Mouse (Mus musculus) forebrain, embryonic 15.5 days (tissue): Measurements from ENCODE around the gene Ggt1. TPM values are rescaled to one million over a fixed set of nuclear protein-coding genes. Genes with fewer than 3 reads are reported as not detected.
A peak's percentile ranks its signal among the peaks of the same experiment; 100 is the strongest.

ENCODE experiments used
- ATAC-seq: fragments of 200-750 bp; cut with Nextera tagmentation; replicated peaks from 2 replicates; pipeline ENCODE4 v1.8.0; 2017; ENCODE audit warnings: mild to moderate bottlenecking, moderate TSS enrichment, moderate library complexity
- H3K27ac ChIP-seq: fragments of 300-500 bp; sonication (generic); replicated peaks from 2 replicates; pipeline ENCODE4 v1.5.1; 2015; ENCODE audit warnings: mild to moderate bottlenecking, inconsistent platforms
- H3K27me3 ChIP-seq: fragments of 300-500 bp; sonication (generic); 2 replicates; pipeline ENCODE4 v1.6.1; 2015; ENCODE audit warnings: inconsistent platforms
- H3K36me3 ChIP-seq: fragments of 300-500 bp; sonication (generic); 2 replicates; pipeline ENCODE4 v1.6.1; 2015; ENCODE audit warnings: mild to moderate bottlenecking, inconsistent platforms
- H3K4me1 ChIP-seq: fragments of 300-500 bp; sonication (generic); 2 replicates; pipeline ENCODE4 v1.6.1; 2015; ENCODE audit warnings: inconsistent platforms
- H3K4me2 ChIP-seq: fragments of 300-500 bp; sonication (generic); replicated peaks from 2 replicates; pipeline ENCODE4 v1.6.1; 2015; ENCODE audit warnings: mild to moderate bottlenecking, inconsistent platforms
- H3K4me3 ChIP-seq: fragments of 300-500 bp; sonication (generic); 2 replicates; pipeline ENCODE4 v1.5.1; 2015; ENCODE audit warnings: mild to moderate bottlenecking, inconsistent platforms
- H3K9ac ChIP-seq: fragments of 300-500 bp; sonication (generic); replicated peaks from 2 replicates; pipeline ENCODE4 v1.6.1; 2015; ENCODE audit warnings: mild to moderate bottlenecking, inconsistent platforms
- H3K9me3 ChIP-seq: fragments of 300-500 bp; sonication (generic); 2 replicates; pipeline ENCODE4 v1.6.1; 2016; ENCODE audit warnings: inconsistent platforms
- WGBS: fragments of 180-500 bp; shearing (Covaris S2); methylation state at CpG from one replicate; pipeline ENCODE4 v1.1.7; 2015; ENCODE audit warnings: mixed read lengths; 5-methylcytosine and 5-hydroxymethylcytosine counted together
- polyA plus RNA-seq: library from polyadenylated mRNA; unstranded; fragments of >200 nt; fragmentation: Nextera tagmentation; extraction: Ambion mirVana; gene quantifications from 2 replicates; pipeline ENCODE4 v1.2.1, GENCODE M21; 2015

The Ggt1 gene
- polyA plus RNA-seq, 1 experiment from 2014 or later, result 0.67 TPM

GRCm38 (mm10) chr10:75610486-75610885 is 49.1 kb downstream of the Ggt1 start:
- Histone ChIP-seq H3K36me3 (no peaks in the 10 kb centered on the region), H3K9me3 (no peaks in the 10 kb centered on the region), H3K4me1 (no peaks in the 10 kb centered on the region), H3K27ac (no peak overlapping the region), H3K4me3 (no peak overlapping the region), H3K27me3 (no peaks in the 10 kb centered on the region), H3K4me2 (no peak overlapping the region), H3K9ac (no peak overlapping the region)
- WGBS, result 72% methylated on average over 7 of the region's 7 CpGs
- ATAC-seq, result no peak

GRCm38 (mm10) chr10:75616044-75616443 is 54.6 kb downstream of the Ggt1 start:
- no peaks in the 10 kb centered on the region for H3K4me1 ChIP-seq
- no peaks in the 10 kb centered on the region for H3K27me3 ChIP-seq
- H3K36me3 ChIP-seq, result no peaks in the 10 kb centered on the region
- no peak for ATAC-seq
- no peak overlapping the region for H3K4me2 ChIP-seq
- WGBS, result 92% methylated on average over 4 of the region's 4 CpGs
- no peak overlapping the region for H3K27ac ChIP-seq
- no peaks in the 10 kb centered on the region for H3K9me3 ChIP-seq
- no peak overlapping the region for H3K4me3 ChIP-seq
- H3K9ac ChIP-seq, result no peak overlapping the region

- Histone ChIP-seq H3K27me3 (no peaks in the 10 kb centered on the region), H3K36me3 (no peaks in the 10 kb centered on the region), H3K27ac (no peak overlapping the region), H3K9me3 (no peaks in the 10 kb centered on the region), H3K4me3 (no peak overlapping the region), H3K4me1 (no peaks in the 10 kb centered on the region), H3K4me2 (no peak overlapping the region), H3K9ac (no peak overlapping the region)
- WGBS, result 58% methylated on average over 3 of the region's 3 CpGs
- no peak for ATAC-seq
Observed at GRCm38 (mm10) chr10:75620818-75621217, 59.4 kb downstream of the Ggt1 start.

GRCm38 (mm10) chr10:75625920-75626319 is 64.5 kb downstream of the Ggt1 start:
- Histone ChIP-seq H3K9me3 (no peaks in the 10 kb centered on the region), H3K4me2 (no peak overlapping the region), H3K27me3 (no peaks in the 10 kb centered on the region), H3K36me3 (no peaks in the 10 kb centered on the region), H3K4me3 (no peak overlapping the region), H3K27ac (no peak overlapping the region), H3K9ac (no peak overlapping the region), H3K4me1 (no peaks in the 10 kb centered on the region)
- 57% methylated on average over 6 of the region's 6 CpGs for WGBS
- ATAC-seq, result no peak

- ATAC-seq, result no peak
- 71% methylated on average over 3 of the region's 3 CpGs for WGBS
- Histone ChIP-seq H3K27me3 (no peaks in the 10 kb centered on the region), H3K4me2 (no peak overlapping the region), H3K9me3 (no peaks in the 10 kb centered on the region), H3K4me1 (no peaks in the 10 kb centered on the region), H3K36me3 (no peaks in the 10 kb centered on the region), H3K4me3 (no peak overlapping the region), H3K9ac (no peak overlapping the region), H3K27ac (no peak overlapping the region)
Observed at GRCm38 (mm10) chr10:75626991-75627390, 65.6 kb downstream of the Ggt1 start.

GRCm38 (mm10) chr10:75627490-75627889 is 66.1 kb downstream of the Ggt1 start:
- H3K4me2 ChIP-seq, result no peak overlapping the region
- H3K4me1 ChIP-seq, result no peaks in the 10 kb centered on the region
- 60% methylated on average over 3 of the region's 3 CpGs for WGBS
- no peaks in the 10 kb centered on the region for H3K9me3 ChIP-seq
- no peak overlapping the region for H3K4me3 ChIP-seq
- H3K36me3 ChIP-seq, result no peaks in the 10 kb centered on the region
- ATAC-seq, result no peak
- H3K27ac ChIP-seq, result no peak overlapping the region
- no peaks in the 10 kb centered on the region for H3K27me3 ChIP-seq
- H3K9ac ChIP-seq, result no peak overlapping the region

- no peaks in the 10 kb centered on the region for H3K4me1 ChIP-seq
- ATAC-seq, result no peak
- H3K4me3 ChIP-seq, result no peak overlapping the region
- H3K36me3 ChIP-seq, result no peaks in the 10 kb centered on the region
- no peaks in the 10 kb centered on the region for H3K27me3 ChIP-seq
- no peak overlapping the region for H3K27ac ChIP-seq
- 66% methylated on average over 5 of the region's 5 CpGs for WGBS
- H3K4me2 ChIP-seq, result no peak overlapping the region
- no peaks in the 10 kb centered on the region for H3K9me3 ChIP-seq
- no peak overlapping the region for H3K9ac ChIP-seq
Observed at GRCm38 (mm10) chr10:75632633-75633032, 71.2 kb downstream of the Ggt1 start.

GRCm38 (mm10) chr10:75633048-75633447 is 71.6 kb downstream of the Ggt1 start:
- no peak overlapping the region for H3K9ac ChIP-seq
- 84% methylated on average over 5 of the region's 5 CpGs for WGBS
- no peak overlapping the region for H3K4me3 ChIP-seq
- no peaks in the 10 kb centered on the region for H3K36me3 ChIP-seq
- H3K27ac ChIP-seq, result no peak overlapping the region
- no peak overlapping the region for H3K4me2 ChIP-seq
- no peaks in the 10 kb centered on the region for H3K9me3 ChIP-seq
- no peaks in the 10 kb centered on the region for H3K4me1 ChIP-seq
- no peaks in the 10 kb centered on the region for H3K27me3 ChIP-seq
- peak; percentile 55; the same call in 1 of the 2 replicates for ATAC-seq

- no peaks in the 10 kb centered on the region for H3K27me3 ChIP-seq
- no peaks in the 10 kb centered on the region for H3K9me3 ChIP-seq
- no peak overlapping the region for H3K4me3 ChIP-seq
- no peak overlapping the region for H3K27ac ChIP-seq
- WGBS, result 77% methylated on average over 14 of the region's 14 CpGs
- H3K36me3 ChIP-seq, result no peaks in the 10 kb centered on the region
- H3K4me2 ChIP-seq, result no peak overlapping the region
- H3K9ac ChIP-seq, result no peak overlapping the region
- ATAC-seq, result no peak
- H3K4me1 ChIP-seq, result no peaks in the 10 kb centered on the region
Observed at GRCm38 (mm10) chr10:75633576-75634139, 72.3 kb downstream of the Ggt1 start.

- no peak overlapping the region for H3K4me2 ChIP-seq
- H3K4me1 ChIP-seq, result no peaks in the 10 kb centered on the region
- H3K27me3 ChIP-seq, result no peaks in the 10 kb centered on the region
- no peak for ATAC-seq
- 96% methylated on average over 8 of the region's 8 CpGs for WGBS
- no peak overlapping the region for H3K9ac ChIP-seq
- no peaks in the 10 kb centered on the region for H3K36me3 ChIP-seq
- H3K27ac ChIP-seq, result no peak overlapping the region
- H3K4me3 ChIP-seq, result no peak overlapping the region
- no peaks in the 10 kb centered on the region for H3K9me3 ChIP-seq
Observed at GRCm38 (mm10) chr10:75634610-75635009, 73.2 kb downstream of the Ggt1 start.

GRCm38 (mm10) chr10:75635019-75635692 is 73.8 kb downstream of the Ggt1 start:
- no peaks in the 10 kb centered on the region for H3K4me1 ChIP-seq
- no peak overlapping the region for H3K27ac ChIP-seq
- H3K4me2 ChIP-seq, result no peak overlapping the region
- H3K4me3 ChIP-seq, result no peak overlapping the region
- no peaks in the 10 kb centered on the region for H3K27me3 ChIP-seq
- 70% methylated on average over 14 of the region's 14 CpGs for WGBS
- H3K36me3 ChIP-seq, result no peaks in the 10 kb centered on the region
- no peak overlapping the region for H3K9ac ChIP-seq
- no peaks in the 10 kb centered on the region for H3K9me3 ChIP-seq
- ATAC-seq, result 0 out of 2 replicates have a peak, but pooled peaks have one; percentile 23

- Histone ChIP-seq H3K4me1 (no peaks in the 10 kb centered on the region), H3K4me3 (no peak overlapping the region), H3K36me3 (no peaks in the 10 kb centered on the region), H3K27me3 (no peaks in the 10 kb centered on the region), H3K4me2 (no peak overlapping the region), H3K9ac (no peak overlapping the region), H3K27ac (no peak overlapping the region), H3K9me3 (no peaks in the 10 kb centered on the region)
- WGBS, result 1% methylated on average over 9 of the region's 9 CpGs
- 0 out of 2 replicates have a peak, but pooled peaks have one; percentile 21 for ATAC-seq
Observed at GRCm38 (mm10) chr10:75635693-75636055, 74.3 kb downstream of the Ggt1 start.
